Mouse (Mus musculus): ENCODE results near the gene Erlec1. TPM values are rescaled to one million over a fixed set of nuclear protein-coding genes. Genes with fewer than 3 reads are reported as not detected.

Gene Erlec1
- polyA plus RNA-seq (2014; fragmentation: Illumina TruSeq; extraction: RNeasy Lipid Tissue Mini Kit (QIAGEN cat#74804); ENCODE audit: low read depth, low replicate concordance), result 85.4 TPM

DNA sequence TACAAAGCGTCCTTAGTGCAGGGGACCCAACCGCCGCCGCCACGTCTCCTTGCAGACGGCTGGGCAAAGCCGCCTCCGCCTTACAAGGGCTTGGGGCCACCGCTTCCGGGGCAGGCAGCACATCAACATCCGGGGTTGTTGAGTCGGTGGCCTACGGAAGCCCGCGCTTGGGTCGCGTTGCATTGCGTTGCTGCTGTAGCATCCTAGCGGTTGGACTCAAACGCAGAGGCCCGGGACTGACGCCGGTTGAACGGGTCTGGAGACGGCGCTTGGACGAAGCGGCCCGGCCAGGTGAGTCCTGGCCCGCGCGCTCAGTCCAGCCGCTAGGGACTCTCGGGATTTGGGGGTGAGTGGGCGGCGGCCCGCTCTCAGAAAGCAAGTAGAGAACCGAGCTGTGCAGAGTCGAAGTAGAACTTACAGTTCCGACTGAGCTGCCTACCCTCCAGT lies at the start of gene Erlec1:
TSS of gene Erlec1 (minus strand) at position 57 of the 447 bp plus-strand sequence.

GRCm38 (mm10) chr11:30985877-30986624 lies 31.9 kb upstream of the Erlec1 start, which contains the start of gene Chac2:
TSS of gene Chac2 (minus strand) at chr11:30986350.

GRCm38 (mm10) chr11:30885171-30885871 lies 68.8 kb downstream of the Erlec1 start, which contains the start of the genes Gpr75 and Asb3:
TSS of gene Gpr75 (plus strand) at chr11:30885358.
TSS of gene Asb3 (plus strand) at chr11:30885416.

Other genes with a start within 250 kb of the Erlec1 start
- gene Psme4, start 182.6 kb downstream of the Erlec1 start, polyA plus RNA-seq (2014; fragmentation: Illumina TruSeq; extraction: RNeasy Lipid Tissue Mini Kit (QIAGEN cat#74804); ENCODE audit: low read depth, low replicate concordance), result 38.8 TPM
- gene Gpr75, start 69.0 kb downstream of the Erlec1 start, polyA plus RNA-seq (2014; fragmentation: Illumina TruSeq; extraction: RNeasy Lipid Tissue Mini Kit (QIAGEN cat#74804); ENCODE audit: low read depth, low replicate concordance), result 0.36 TPM
- 9.4 TPM for gene Asb3, start 68.9 kb downstream of the Erlec1 start, polyA plus RNA-seq (2014; fragmentation: Illumina TruSeq; extraction: RNeasy Lipid Tissue Mini Kit (QIAGEN cat#74804); ENCODE audit: low read depth, low replicate concordance)
- 7.8 TPM for gene Chac2, start 32.0 kb upstream of the Erlec1 start, polyA plus RNA-seq (2014; fragmentation: Illumina TruSeq; extraction: RNeasy Lipid Tissue Mini Kit (QIAGEN cat#74804); ENCODE audit: low read depth, low replicate concordance)
- gene Gm17332, start 228.1 kb upstream of the Erlec1 start, polyA plus RNA-seq (2014; fragmentation: Illumina TruSeq; extraction: RNeasy Lipid Tissue Mini Kit (QIAGEN cat#74804); ENCODE audit: low read depth, low replicate concordance), result not detected